Mouse (Mus musculus): ENCODE measurements around the gene Zfp324. TPM values are rescaled to one million over a fixed set of nuclear protein-coding genes. Genes with fewer than 3 reads are reported as not detected.
A peak's percentile ranks its signal among the peaks of the same experiment; 100 is the strongest.

Zfp324 gene
- polyA plus RNA-seq, 1 experiment from 2014 or later = 14.4 TPM

GRCm38 (mm10) chr7:12977682-12978389 is 12.2 kb downstream of the Zfp324 start, which contains the start of gene Zfp446:
Zfp446 (plus strand) TSS chr7:12977848.
- no peaks in the 10 kb centered on the region for H3K27me3 ChIP-seq
- peak within 1 kb of the TSS; percentile 61 for H3K4me3 ChIP-seq
- H3K4me2 ChIP-seq (replicated peaks) = peak within 1 kb of the TSS; percentile 69
- under 1% methylated on average over 49 of the region's 49 CpGs for WGBS
- H3K36me3 ChIP-seq = peaks cover 7% of the 10 kb centered on the region; the same call in 1 of the 2 replicates
- peak within 1 kb of the TSS; percentile 94 for H3K27ac ChIP-seq
- peak within 1 kb of the TSS; percentile 63 for H3K9ac ChIP-seq
- H3K9me3 ChIP-seq = no peaks in the 10 kb centered on the region
- H3K4me1 ChIP-seq = peaks cover 9% of the 10 kb centered on the region; the same call in 1 of the 2 replicates
- peak; percentile 98 for ATAC-seq (ENCODE audit: insufficient number of reproducible peaks, insufficient read depth, low FRiP score, low TSS enrichment)

GRCm38 (mm10) chr7:12978931-12979722 is 13.5 kb downstream of the Zfp324 start:
- Histone ChIP-seq H3K27ac (no peak overlapping the region), H3K36me3 (peaks cover 7% of the 10 kb centered on the region; the same call in 1 of the 2 replicates), H3K4me2 (replicated peaks) (peak overlapping the region; percentile 69), H3K9me3 (no peaks in the 10 kb centered on the region), H3K9ac (no peak overlapping the region), H3K4me1 (peaks cover 9% of the 10 kb centered on the region; the same call in 1 of the 2 replicates), H3K27me3 (no peaks in the 10 kb centered on the region), H3K4me3 (peak overlapping the region; percentile 61)
- WGBS = 84% methylated on average over 18 of the region's 18 CpGs
- no peak for ATAC-seq (ENCODE audit: insufficient number of reproducible peaks, insufficient read depth, low FRiP score, low TSS enrichment)

- H3K36me3 ChIP-seq = peaks cover 7% of the 10 kb centered on the region; the same call in 1 of the 2 replicates
- peaks cover 9% of the 10 kb centered on the region; the same call in 1 of the 2 replicates for H3K4me1 ChIP-seq
- ATAC-seq (ENCODE audit: insufficient number of reproducible peaks, insufficient read depth, low FRiP score, low TSS enrichment) = no peak
- no peaks in the 10 kb centered on the region for H3K27me3 ChIP-seq
- no peak overlapping the region for H3K27ac ChIP-seq
- no peak overlapping the region for H3K4me3 ChIP-seq
- no peak overlapping the region for H3K9ac ChIP-seq
- WGBS = 79% methylated on average over 6 of the region's 6 CpGs
- H3K4me2 ChIP-seq (replicated peaks) = no peak overlapping the region
- H3K9me3 ChIP-seq = no peaks in the 10 kb centered on the region
Observed at GRCm38 (mm10) chr7:12979776-12980175, 14.1 kb downstream of the Zfp324 start.

- no peaks in the 10 kb centered on the region for H3K9me3 ChIP-seq
Observed at GRCm38 (mm10) chr7:12980291-12980690, 14.7 kb downstream of the Zfp324 start.

GRCm38 (mm10) chr7:12985724-12986123 is 20.1 kb downstream of the Zfp324 start:
- no peak overlapping the region for H3K4me3 ChIP-seq
- WGBS = 86% methylated on average over 1 of the region's 1 CpGs
- peaks cover 7% of the 10 kb centered on the region; the same call in 1 of the 2 replicates for H3K36me3 ChIP-seq
- no peak overlapping the region for H3K9ac ChIP-seq
- no peak overlapping the region for H3K27ac ChIP-seq
- H3K4me1 ChIP-seq = no peaks in the 10 kb centered on the region
- no peak for ATAC-seq (ENCODE audit: insufficient number of reproducible peaks, insufficient read depth, low FRiP score, low TSS enrichment)
- no peaks in the 10 kb centered on the region for H3K27me3 ChIP-seq
- H3K4me2 ChIP-seq (replicated peaks) = no peak overlapping the region
- H3K9me3 ChIP-seq = no peaks in the 10 kb centered on the region

More at GRCm38 (mm10) chr7:12980291-12980690, 14.7 kb downstream of the Zfp324 start:
- ATAC-seq (ENCODE audit: insufficient number of reproducible peaks, insufficient read depth, low FRiP score, low TSS enrichment) = no peak
- no peak overlapping the region for H3K4me3 ChIP-seq
- peaks cover 7% of the 10 kb centered on the region; the same call in 1 of the 2 replicates for H3K36me3 ChIP-seq
- no peak overlapping the region for H3K9ac ChIP-seq
- WGBS = 80% methylated on average over 7 of the region's 7 CpGs
- no peak overlapping the region for H3K27ac ChIP-seq
- H3K27me3 ChIP-seq = no peaks in the 10 kb centered on the region
- peaks cover 9% of the 10 kb centered on the region; the same call in 1 of the 2 replicates for H3K4me1 ChIP-seq
- no peak overlapping the region for H3K4me2 ChIP-seq (replicated peaks)

GRCm38 (mm10) chr7:12986906-12987305 is 21.3 kb downstream of the Zfp324 start:
- H3K27ac ChIP-seq = no peak overlapping the region
- no peak overlapping the region for H3K4me2 ChIP-seq (replicated peaks)
- H3K9me3 ChIP-seq = no peaks in the 10 kb centered on the region
- no peaks in the 10 kb centered on the region for H3K4me1 ChIP-seq
- H3K27me3 ChIP-seq = no peaks in the 10 kb centered on the region
- H3K36me3 ChIP-seq = peaks cover 7% of the 10 kb centered on the region; the same call in 1 of the 2 replicates
- 87% methylated on average over 8 of the region's 8 CpGs for WGBS
- no peak overlapping the region for H3K9ac ChIP-seq
- no peak overlapping the region for H3K4me3 ChIP-seq
- ATAC-seq (ENCODE audit: insufficient number of reproducible peaks, insufficient read depth, low FRiP score, low TSS enrichment) = no peak

- H3K27ac ChIP-seq = no peak overlapping the region
- no peak overlapping the region for H3K4me2 ChIP-seq (replicated peaks)
- no peak overlapping the region for H3K9ac ChIP-seq
- H3K36me3 ChIP-seq = peaks cover 2% of the 10 kb centered on the region; the same call in 1 of the 2 replicates
- no peaks in the 10 kb centered on the region for H3K27me3 ChIP-seq
- no peaks in the 10 kb centered on the region for H3K4me1 ChIP-seq
- no peak overlapping the region for H3K4me3 ChIP-seq
- no peaks in the 10 kb centered on the region for H3K9me3 ChIP-seq
- no peak for ATAC-seq (ENCODE audit: insufficient number of reproducible peaks, insufficient read depth, low FRiP score, low TSS enrichment)
- WGBS = 82% methylated on average over 8 of the region's 8 CpGs
Observed at GRCm38 (mm10) chr7:12987409-12988189, 22.0 kb downstream of the Zfp324 start.

GRCm38 (mm10) chr7:12992222-12992621 is 26.6 kb downstream of the Zfp324 start:
- Histone ChIP-seq H3K27ac (no peak overlapping the region), H3K9ac (no peak overlapping the region), H3K4me3 (no peak overlapping the region), H3K27me3 (no peaks in the 10 kb centered on the region), H3K9me3 (no peaks in the 10 kb centered on the region), H3K36me3 (no peaks in the 10 kb centered on the region), H3K4me1 (no peaks in the 10 kb centered on the region), H3K4me2 (replicated peaks) (no peak overlapping the region)
- 5% methylated on average over 3 of the region's 3 CpGs for WGBS
- ATAC-seq (ENCODE audit: insufficient number of reproducible peaks, insufficient read depth, low FRiP score, low TSS enrichment) = no peak

- no peak overlapping the region for H3K4me2 ChIP-seq (replicated peaks)
- H3K27me3 ChIP-seq = no peaks in the 10 kb centered on the region
- H3K36me3 ChIP-seq = no peaks in the 10 kb centered on the region
- no peak overlapping the region for H3K27ac ChIP-seq
- no peaks in the 10 kb centered on the region for H3K4me1 ChIP-seq
- no peak for ATAC-seq (ENCODE audit: insufficient number of reproducible peaks, insufficient read depth, low FRiP score, low TSS enrichment)
- no peak overlapping the region for H3K9ac ChIP-seq
- H3K4me3 ChIP-seq = no peak overlapping the region
- no peaks in the 10 kb centered on the region for H3K9me3 ChIP-seq
- WGBS = 85% methylated on average over 10 of the region's 10 CpGs
Observed at GRCm38 (mm10) chr7:12993148-12993547, 27.5 kb downstream of the Zfp324 start.

- Histone ChIP-seq H3K4me1 (no peaks in the 10 kb centered on the region), H3K36me3 (no peaks in the 10 kb centered on the region), H3K9ac (no peak overlapping the region), H3K27me3 (no peaks in the 10 kb centered on the region), H3K27ac (no peak overlapping the region), H3K9me3 (no peaks in the 10 kb centered on the region), H3K4me3 (no peak overlapping the region), H3K4me2 (replicated peaks) (no peak overlapping the region)
- ATAC-seq (ENCODE audit: insufficient number of reproducible peaks, insufficient read depth, low FRiP score, low TSS enrichment) = no peak
Observed at GRCm38 (mm10) chr7:12995862-12996261, 30.2 kb downstream of the Zfp324 start.

- WGBS = 63% methylated on average over 5 of the region's 5 CpGs
- ATAC-seq (ENCODE audit: insufficient number of reproducible peaks, insufficient read depth, low FRiP score, low TSS enrichment) = no peak
- H3K4me1 ChIP-seq = no peaks in the 10 kb centered on the region
Observed at GRCm38 (mm10) chr7:12997230-12997629, 31.6 kb downstream of the Zfp324 start.

More at GRCm38 (mm10) chr7:12997230-12997629, 31.6 kb downstream of the Zfp324 start:
- Histone ChIP-seq H3K4me3 (no peak overlapping the region), H3K9ac (no peak overlapping the region), H3K27me3 (no peaks in the 10 kb centered on the region), H3K9me3 (no peaks in the 10 kb centered on the region), H3K4me2 (replicated peaks) (no peak overlapping the region), H3K36me3 (no peaks in the 10 kb centered on the region), H3K27ac (no peak overlapping the region)
